Mouse (Mus musculus) spleen, postnatal 14 days (tissue): ENCODE measurements at regions not wholly inside any gene's neighbourhood (a gene's known extent, or its start where the extent isn't known, plus 50 kb on each side); places are given as distances from the start of the nearest gene placed in this dataset.

Experiments
- DNase-seq, 2 experiments: peaks; one replicate each; pipeline ENCODE4 v3.0.0; 2021 to 2022; ENCODE audit warnings: low spot score in 2 of 2

DNA sequence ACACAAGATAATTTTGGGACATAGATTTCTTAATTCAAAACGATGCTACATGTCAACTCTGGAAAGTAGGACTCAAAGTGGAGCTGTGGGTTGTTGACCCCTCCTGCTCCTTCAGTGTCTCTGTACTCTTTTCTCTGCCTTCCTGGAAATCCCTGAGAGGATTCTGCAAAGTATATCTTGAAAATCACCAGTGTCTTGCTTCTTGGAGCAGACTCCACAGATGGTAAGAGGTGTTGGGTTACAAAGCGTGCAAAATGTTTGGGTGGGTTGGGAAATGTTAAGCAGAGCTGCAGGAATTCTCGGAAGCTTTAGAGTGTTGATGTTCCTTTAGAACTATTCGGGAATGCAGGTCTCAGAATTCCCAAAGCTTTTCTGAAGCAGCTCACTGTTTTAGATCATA is 61.5 kb upstream of the Abcb5 start:
- no peak for DNase-seq

DNA sequence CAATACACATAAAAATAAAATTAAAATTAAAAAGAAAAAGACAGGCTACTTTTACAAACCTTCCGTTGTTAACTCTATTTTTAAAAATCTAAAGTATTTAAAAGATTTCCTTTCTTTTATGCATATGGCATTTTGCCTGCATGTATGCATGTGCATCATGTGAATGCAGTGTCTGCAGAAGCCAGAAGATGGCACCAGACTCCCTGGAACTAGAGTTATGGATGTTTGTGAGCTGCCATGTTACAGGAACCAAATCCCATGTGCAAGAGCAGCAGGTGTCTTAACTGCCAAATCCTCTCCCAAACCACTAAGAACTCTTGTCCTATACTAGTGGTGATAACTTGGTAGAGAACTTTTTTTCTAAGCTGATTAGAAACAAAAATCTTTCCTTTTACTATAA is 60.1 kb upstream of the Abcb5 start:
- peak in 1 of 2 experiments; percentile 43 for DNase-seq

DNA sequence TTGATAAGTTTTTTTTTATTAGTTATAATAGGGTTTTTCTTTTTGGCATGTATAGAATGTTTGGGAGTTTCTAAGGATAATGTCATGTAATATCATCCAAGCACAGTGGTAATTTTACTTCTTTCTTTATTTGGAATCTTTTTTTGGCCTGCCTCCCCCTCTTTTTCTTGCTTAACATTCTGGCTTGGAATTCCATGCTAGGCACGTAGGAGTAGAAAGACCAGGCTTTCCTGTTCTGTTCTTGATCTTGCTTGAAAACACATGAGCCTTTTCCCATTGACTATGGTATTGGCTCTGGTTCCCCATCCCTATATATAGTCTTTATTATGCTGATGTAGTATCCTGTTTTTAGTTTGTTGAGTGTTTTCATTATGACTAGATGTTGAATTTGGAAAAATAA is 57.8 kb upstream of the Abcb5 start:
- DNase-seq = no peak
